Mouse (Mus musculus): Measurements from ENCODE around the gene Ankrd39.
"Not testable (repeated sequence)": the region's sequence is repeated elsewhere in the genome, so short reads cannot be mapped to it uniquely, and the experiment has no call there.

Ankrd39 gene

GRCm38 (mm10) chr1:36550075-36550863, 3.0 kb upstream of the Ankrd39 start:
- peak; percentile 63 to 72 for DNase-seq

DNA sequence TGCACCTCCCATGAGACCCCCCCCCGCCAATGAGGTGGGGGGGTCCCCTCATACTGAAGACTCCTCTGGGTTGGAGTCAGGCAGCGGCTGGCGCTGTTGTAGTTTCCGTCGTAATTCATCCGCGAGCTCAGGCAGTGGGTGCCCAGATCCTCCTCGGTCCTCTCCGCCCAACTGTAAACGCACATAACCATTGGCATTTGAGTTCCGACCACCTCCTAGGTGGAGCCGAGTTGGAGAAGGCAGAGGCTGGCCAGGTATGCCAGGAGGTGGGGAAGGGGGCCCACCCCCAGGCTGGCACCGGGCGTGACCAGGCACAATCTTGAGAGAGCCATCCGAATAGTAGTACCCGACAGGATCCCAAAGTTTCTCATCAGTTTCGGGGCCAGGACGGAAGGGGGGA, 2.2 kb upstream of the Ankrd39 start:
- DNase-seq = no peak

GRCm38 (mm10) chr1:36548771-36549170, 1.5 kb upstream of the Ankrd39 start:
- DNase-seq = no peak

DNA sequence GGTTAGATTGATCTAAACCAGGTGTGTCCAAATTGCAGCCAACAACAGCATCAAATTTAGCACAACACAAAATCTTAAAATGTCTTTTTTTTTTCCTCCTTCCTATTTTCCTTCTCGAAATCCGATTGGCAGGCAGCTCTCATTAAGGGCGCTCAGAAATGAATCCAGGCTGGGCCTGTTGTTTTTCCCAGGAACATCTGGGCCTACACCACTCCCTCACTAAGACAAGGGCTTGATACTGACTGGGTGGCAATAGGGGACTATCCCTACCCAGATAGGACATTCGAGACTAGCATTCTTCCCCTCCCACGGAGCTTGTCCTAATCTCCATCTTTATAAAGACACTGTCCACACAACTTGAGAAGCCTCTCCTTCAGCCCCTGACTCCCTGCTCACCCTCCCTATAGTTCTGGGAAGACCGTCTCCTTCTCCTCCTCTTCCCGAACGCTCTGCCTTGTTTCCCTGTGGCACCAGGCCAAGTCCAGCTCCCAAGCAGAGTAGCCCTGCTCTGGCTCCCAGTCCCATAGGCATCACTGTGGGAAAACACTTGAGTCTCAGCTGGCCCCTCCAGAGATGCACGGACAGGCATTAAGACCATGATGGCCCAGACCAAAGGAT, 845 bp upstream of the Ankrd39 start:
- peak in 1 of 2 experiments; percentile 53 for DNase-seq

GRCm38 (mm10) chr1:36545845-36546600, 1.2 kb downstream of the Ankrd39 start:
- peak in 1 of 2 experiments; percentile 37 for DNase-seq

- no peak for DNase-seq
These were observed 1.9 kb downstream of the Ankrd39 start for GRCm38 (mm10) chr1:36545382-36545781.

DNA sequence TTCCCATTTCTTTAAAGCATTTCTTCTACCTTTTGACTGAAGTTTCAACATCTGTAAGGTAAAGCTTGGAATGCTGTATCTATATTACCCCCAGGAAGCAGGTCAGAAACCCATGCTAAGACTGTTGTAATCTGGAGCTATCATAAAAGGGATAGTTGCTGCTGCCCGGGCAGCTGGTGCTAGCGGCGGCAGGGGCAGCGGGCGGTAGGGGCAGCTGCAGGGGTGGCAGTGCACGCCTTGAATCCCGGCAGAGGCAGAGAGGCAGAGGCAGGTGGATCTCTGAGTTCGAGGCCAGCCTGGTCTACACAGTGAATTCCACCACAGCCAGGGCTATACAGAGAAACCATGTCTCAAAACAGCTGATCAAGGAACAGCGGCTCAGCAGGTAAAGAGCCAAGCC, 4.3 kb downstream of the Ankrd39 start:
- DNase-seq = no peak

GRCm38 (mm10) chr1:36541844-36542243, 5.4 kb downstream of the Ankrd39 start:
- peak; percentile 64 to 71 for DNase-seq

- no peak for DNase-seq
These were observed 6.4 kb downstream of the Ankrd39 start for GRCm38 (mm10) chr1:36540807-36541206.

- no peak for DNase-seq
These were observed 7.1 kb downstream of the Ankrd39 start for GRCm38 (mm10) chr1:36540132-36540531.

DNA sequence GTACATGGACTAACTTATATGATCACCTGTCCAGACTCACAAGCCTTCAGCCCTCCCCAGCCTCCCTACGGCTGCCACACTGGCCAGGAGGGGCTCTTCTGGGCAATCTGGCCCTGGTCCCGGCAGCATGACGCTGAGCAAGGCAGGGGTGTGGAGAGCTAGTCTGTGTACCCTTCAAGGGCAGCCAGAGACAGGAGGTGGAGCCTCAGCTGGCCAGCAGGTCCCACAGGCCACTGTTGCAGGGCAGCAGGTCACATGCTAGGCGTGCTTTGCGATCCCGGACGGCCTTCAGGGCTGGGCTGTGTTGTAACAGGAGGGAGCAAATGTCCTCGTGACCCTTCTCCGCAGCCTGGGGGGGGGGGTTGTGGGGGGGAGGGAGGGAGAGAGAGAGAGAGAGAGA, 8.1 kb downstream of the Ankrd39 start, which contains the start of gene Gm42417:
Gene Gm42417 (minus strand): TSS at position 244 of the 400 bp plus-strand sequence.
- DNase-seq = no peak

DNA sequence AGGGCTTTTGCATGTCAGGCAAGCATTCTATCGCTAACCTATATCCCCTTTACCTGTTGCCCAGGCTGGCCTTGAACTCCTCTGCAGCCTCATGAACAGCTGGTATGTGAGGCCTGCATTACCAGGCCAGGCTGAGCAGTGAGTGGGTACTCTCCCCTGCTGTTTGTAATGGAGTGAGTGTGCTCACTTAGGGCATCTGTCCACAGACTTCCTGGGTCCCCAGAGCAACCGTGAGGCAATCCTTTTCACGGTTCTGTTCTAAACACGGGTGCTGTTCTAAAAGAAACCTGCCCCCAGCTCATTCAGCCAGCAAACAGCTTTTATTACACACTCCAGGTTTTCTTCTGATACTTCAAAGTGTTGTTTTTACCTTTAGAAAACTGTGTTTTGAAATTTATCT, 8.5 kb downstream of the Ankrd39 start:
- DNase-seq = no peak

DNA sequence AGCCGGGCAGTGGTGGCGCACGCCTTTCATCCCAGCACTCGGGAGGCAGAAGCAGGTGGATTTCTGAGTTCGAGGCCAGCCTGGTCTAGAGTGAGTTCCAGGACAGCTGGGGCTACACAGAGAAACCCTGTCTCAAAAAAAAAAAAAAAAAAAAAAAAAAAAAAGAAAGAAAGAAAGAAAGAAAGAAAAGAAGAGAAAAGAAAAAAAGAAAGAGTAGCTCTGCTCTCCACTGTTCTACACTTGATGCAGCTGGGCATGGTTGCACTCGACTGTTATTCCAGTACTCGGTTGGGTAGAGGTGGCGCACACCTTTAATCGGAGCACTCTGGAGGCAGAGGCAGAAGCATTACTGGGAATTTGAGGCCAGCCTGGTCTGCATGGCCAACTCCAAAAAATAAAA, 10.5 kb downstream of the Ankrd39 start, which contains the start of gene Ankrd23:
Gene Ankrd23 (minus strand): TSS at position 101 of the 400 bp plus-strand sequence.
- DNase-seq = not testable (repeated sequence)

DNA sequence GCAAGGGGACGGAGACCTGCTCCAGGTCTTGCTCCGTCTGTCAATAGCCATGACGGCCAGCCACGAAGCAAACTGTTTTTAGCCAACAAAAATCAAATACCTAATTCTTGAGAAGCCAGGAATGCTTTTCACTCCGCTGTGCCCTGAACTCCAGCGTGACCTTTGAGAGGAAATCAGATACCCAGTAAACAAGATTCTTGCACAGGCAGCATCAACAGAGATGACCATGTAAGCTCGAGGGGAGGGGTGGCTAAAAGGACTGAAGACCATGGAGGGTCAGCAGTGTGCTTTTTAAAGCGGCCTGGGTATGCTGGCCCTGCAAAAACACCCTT, 10.9 kb downstream of the Ankrd39 start:
- DNase-seq = no peak

DNA sequence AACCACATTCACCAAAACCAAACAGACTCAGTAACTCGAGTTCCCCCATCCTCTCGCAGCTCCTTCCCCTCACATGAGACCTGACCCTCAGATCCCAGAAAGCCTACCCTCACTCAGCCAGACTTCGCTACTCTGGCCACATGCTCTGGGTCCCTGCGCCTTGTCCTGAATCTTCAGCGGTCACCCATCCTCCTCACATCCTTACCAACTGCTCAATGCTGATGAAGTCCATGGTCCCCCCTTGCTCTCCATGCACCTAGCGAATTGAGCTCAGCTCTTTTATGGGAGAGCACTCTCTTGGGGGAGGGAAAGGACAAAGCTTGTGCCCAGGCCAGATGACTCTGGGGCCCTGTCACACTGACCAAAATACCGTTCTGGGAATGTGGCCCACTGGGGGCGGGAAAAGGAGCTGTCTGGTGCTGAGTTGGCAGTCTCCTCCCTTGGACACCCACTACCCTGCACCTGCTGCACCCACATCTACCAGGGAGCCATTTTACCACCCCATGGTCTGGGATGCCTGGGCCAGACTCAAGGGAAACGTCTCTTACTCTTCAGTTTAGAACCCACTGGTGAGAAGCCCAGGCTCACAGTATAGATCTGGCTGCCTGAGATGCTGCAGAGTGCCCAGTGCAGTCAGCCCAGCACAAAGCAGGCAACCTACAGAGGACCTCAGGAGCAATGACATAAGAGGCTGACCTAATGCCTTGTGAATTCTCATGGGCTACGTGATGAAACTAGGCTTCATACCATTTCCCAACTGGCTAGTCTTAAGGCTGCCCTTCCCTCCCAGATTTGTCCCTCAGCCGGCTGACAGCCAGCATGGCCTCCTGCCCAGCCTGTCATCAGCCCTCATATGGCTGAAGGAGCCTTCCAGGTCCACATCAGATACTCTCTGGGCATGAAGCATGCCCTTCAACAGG, 11.5 kb downstream of the Ankrd39 start:
- DNase-seq = peak; percentile 69 to 72

GRCm38 (mm10) chr1:36534595-36535058, 12.6 kb downstream of the Ankrd39 start:
- no peak for DNase-seq

- no peak for DNase-seq
These were observed 13.7 kb downstream of the Ankrd39 start for GRCm38 (mm10) chr1:36533546-36533945.

DNA sequence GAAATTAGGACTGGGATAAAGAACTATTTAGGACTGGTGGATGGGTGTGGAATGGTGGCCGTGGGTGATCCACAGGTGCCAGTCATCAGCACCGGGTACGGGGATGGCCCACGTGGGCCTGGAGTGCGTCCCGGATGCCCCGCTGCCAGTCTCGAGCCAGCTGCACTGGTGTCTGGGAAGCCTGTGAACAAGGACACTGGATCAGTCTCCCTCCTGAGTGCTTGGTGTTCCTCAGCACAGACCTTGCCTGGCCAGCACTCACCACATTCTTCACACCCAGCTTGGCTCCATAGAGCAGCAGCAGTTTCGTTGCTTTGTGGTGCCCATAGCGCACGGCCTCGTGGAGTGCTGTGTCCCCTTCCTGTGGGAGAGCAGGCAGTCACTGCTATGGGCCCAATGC, 15.8 kb downstream of the Ankrd39 start:
- no peak for DNase-seq

- DNase-seq = no peak
These were observed 16.3 kb downstream of the Ankrd39 start for GRCm38 (mm10) chr1:36530962-36531361.

GRCm38 (mm10) chr1:36530485-36530884, 16.8 kb downstream of the Ankrd39 start:
- DNase-seq = no peak

GRCm38 (mm10) chr1:36529875-36530274, 17.4 kb downstream of the Ankrd39 start:
- DNase-seq = no peak

GRCm38 (mm10) chr1:36529274-36529673, 18.0 kb downstream of the Ankrd39 start:
- no peak for DNase-seq

Data from cerebellum, postnatal 36 days (tissue).